Mouse (Mus musculus) thymus, postnatal 36 days (tissue): ENCODE results near the gene Atp6ap1.

Experiments
- DNase-seq, 2 experiments: peaks; one replicate each; pipeline ENCODE4 v3.0.0; 2022; ENCODE audit warnings: mixed read lengths in 2 of 2

Gene Atp6ap1

DNA sequence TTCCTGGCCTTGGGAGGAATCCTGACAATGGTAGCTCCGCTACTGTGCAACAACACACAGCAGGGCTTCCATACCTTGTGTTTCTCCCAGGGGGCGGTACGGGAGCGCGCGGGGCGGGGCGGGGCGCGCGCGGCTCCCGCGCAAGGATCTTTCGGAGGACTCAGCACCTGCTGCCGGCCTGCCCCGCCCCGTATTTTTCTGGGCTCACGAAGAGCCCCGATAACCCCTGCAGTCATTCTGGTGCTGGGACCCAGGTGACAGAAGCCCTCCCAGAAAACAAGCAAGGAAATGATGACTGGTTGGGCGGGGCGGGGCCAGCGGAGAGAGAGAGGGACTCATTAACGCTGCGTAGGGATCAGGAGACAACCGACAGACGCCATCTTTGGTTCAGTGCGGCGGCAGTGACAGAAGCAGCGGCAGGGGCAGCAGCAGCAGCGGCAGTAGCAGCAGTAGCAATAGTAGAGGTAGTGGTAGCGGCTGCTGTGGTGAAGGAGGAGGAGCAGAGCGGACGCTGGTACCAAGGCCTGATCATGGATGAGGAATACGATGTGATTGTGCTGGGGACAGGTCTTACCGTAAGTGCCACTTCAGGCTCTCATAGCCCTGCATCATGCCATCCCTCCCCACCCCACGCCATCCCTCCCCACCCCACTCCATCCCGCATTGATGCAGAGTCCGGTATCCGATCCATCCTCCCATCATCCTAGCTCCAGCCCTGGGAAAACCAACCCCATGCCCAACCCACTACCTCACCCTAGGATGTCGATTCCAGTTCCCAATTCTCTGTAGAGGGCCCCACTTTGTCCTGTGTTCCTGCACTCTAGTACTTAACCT, 8.2 kb downstream of the Atp6ap1 start, which contains the start of gene Gdi1:
Gene Gdi1 (plus strand): TSS at position 132 of the 834 bp plus-strand sequence.
- DNase-seq, result peak; percentile 77 to 80

GRCm38 (mm10) chrX:74312540-74313464, 15.9 kb downstream of the Atp6ap1 start, which contains the start of gene Fam50a:
Fam50a (plus strand) TSS chrX:74313033.
- DNase-seq, result peak; percentile 80 to 90

GRCm38 (mm10) chrX:74328725-74329161, 31.8 kb downstream of the Atp6ap1 start, which contains the start of gene Plxna3:
Plxna3 (plus strand) TSS chrX:74329066.
- DNase-seq, result peak; percentile 45 to 59

- no peak for DNase-seq
Measured at GRCm38 (mm10) chrX:74329215-74329671, 32.3 kb downstream of the Atp6ap1 start.

- DNase-seq, result no peak
Measured at GRCm38 (mm10) chrX:74330166-74330930, 33.5 kb downstream of the Atp6ap1 start.

GRCm38 (mm10) chrX:74352645-74353466, 56.0 kb downstream of the Atp6ap1 start:
- no peak for DNase-seq

- DNase-seq, result peak; percentile 78 to 87
Measured at GRCm38 (mm10) chrX:74353467-74353770, 56.5 kb downstream of the Atp6ap1 start, which contains the start of gene Lage3. Lage3 (minus strand) TSS chrX:74353618.
